Mouse (Mus musculus) spleen, adult 2 months (tissue): ENCODE data around the gene B3gnt9.

Experiments
- CTCF ChIP-seq: fragments of 200-500 bp; IDR thresholded peaks from 2 replicates; pipeline ENCODE4 v1.5.1; 2011; ENCODE audit warnings: mild to moderate bottlenecking, inconsistent platforms; ENCODE audit not compliant: insufficient read depth, insufficient read length, insufficient replicate concordance; ENCODE audit errors: extremely low read depth
- POLR2A ChIP-seq: fragments of 200-500 bp; IDR thresholded peaks from 2 replicates; pipeline ENCODE4 v1.6.1; 2011; ENCODE audit warnings: low read depth, low read length, inconsistent platforms

DNA sequence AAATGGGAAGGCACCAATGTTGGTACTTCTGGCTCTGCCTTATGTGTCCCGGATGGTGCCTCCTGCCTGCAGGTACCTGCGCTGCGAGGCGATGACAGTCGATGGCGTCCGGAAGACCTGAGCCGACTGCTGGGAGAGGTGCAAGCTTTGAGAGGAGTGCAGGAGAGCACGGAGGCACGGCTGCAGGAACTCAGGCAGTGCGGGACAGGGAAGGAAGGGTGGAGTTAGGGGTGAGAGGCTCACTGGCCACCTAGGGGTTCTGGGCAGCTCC is 15.9 kb upstream of the B3gnt9 start:
- TF ChIP-seq CTCF, result no peak
- TF ChIP-seq POLR2A, result no peak
